Mouse (Mus musculus): ENCODE measurements at regions not wholly inside any gene's neighbourhood (a gene's known extent, or its start where the extent isn't known, plus 50 kb on each side); places are given as distances from the start of the nearest gene placed in this dataset.

GRCm38 (mm10) chr8:8292577-8293247, 368.3 kb downstream of the Efnb2 start:
- TF ChIP-seq CTCF (IDR thresholded peaks at IDR 0.05; ENCODE audit: low read depth, low read length) (no peak), POLR2A (IDR thresholded peaks at IDR 0.05; ENCODE audit: insufficient read depth, low read length) (no peak)
